Mouse (Mus musculus) intestine, embryonic 16.5 days (tissue): ENCODE results near the gene Dctd. TPM values are rescaled to one million over a fixed set of nuclear protein-coding genes. Genes with fewer than 3 reads are reported as not detected.
A peak's percentile ranks its signal among the peaks of the same experiment; 100 is the strongest.

ENCODE experiments used
- ATAC-seq: fragments of 200-750 bp; cut with Nextera tagmentation; 2 replicates; pipeline ENCODE4 v1.8.0; 2017; ENCODE audit warnings: moderate TSS enrichment, moderate library complexity
- H3K27ac ChIP-seq: fragments of 300-500 bp; sonication (generic); 2 replicates; pipeline ENCODE4 v1.5.1; 2014; ENCODE audit warnings: mild to moderate bottlenecking, low read length
- H3K27me3 ChIP-seq: fragments of 300-500 bp; sonication (generic); replicated peaks from 2 replicates; pipeline ENCODE4 v1.6.1; 2014; ENCODE audit warnings: low read length, control low read depth, mixed read lengths; ENCODE audit not compliant: control insufficient read depth, insufficient read depth
- H3K36me3 ChIP-seq: fragments of 300-500 bp; sonication (generic); 2 replicates; pipeline ENCODE4 v1.6.1; 2014; ENCODE audit warnings: low read length, control low read depth; ENCODE audit not compliant: control insufficient read depth, insufficient read depth
- H3K4me1 ChIP-seq: fragments of 300-500 bp; sonication (generic); 2 replicates; pipeline ENCODE4 v1.6.1; 2014; ENCODE audit warnings: low read length, control low read depth, mixed read lengths; ENCODE audit not compliant: control insufficient read depth, insufficient read depth
- H3K4me2 ChIP-seq: fragments of 300-500 bp; sonication (generic); 2 replicates; pipeline ENCODE4 v1.6.1; 2014; ENCODE audit warnings: low read depth, low read length, control low read depth
- H3K4me3 ChIP-seq: fragments of 300-500 bp; sonication (generic); 2 replicates; pipeline ENCODE4 v1.5.1; 2014; ENCODE audit warnings: mild to moderate bottlenecking, low read length
- H3K9ac ChIP-seq: fragments of 300-500 bp; sonication (generic); 2 replicates; pipeline ENCODE4 v1.6.1; 2014; ENCODE audit warnings: low read depth, low read length
- H3K9me3 ChIP-seq: fragments of 300-500 bp; sonication (generic); 2 replicates; pipeline ENCODE4 v1.6.1; 2016; ENCODE audit warnings: low read length, control low read depth; ENCODE audit not compliant: control insufficient read depth
- WGBS: fragments of 180-500 bp; shearing (Covaris S2); extraction: QIAGEN DNeasy Blood & Tissue Kit; methylation state at CpG from one replicate; pipeline ENCODE4 v1.1.7; 2014; 5-methylcytosine and 5-hydroxymethylcytosine counted together
- polyA plus RNA-seq: library from polyadenylated mRNA; unstranded; fragments of >200 nt; fragmentation: Nextera tagmentation; extraction: Ambion mirVana; gene quantifications from 2 replicates; pipeline ENCODE4 v1.2.1, GENCODE M21; 2015

Gene Dctd
- polyA plus RNA-seq, 1 experiment from 2014 or later, result 30.2 TPM

- no peaks in the 10 kb centered on the region for H3K9me3 ChIP-seq
- H3K4me2 ChIP-seq, result no peak overlapping the region
- no peak for ATAC-seq
- H3K9ac ChIP-seq, result no peak overlapping the region
- H3K4me3 ChIP-seq, result no peak overlapping the region
- H3K27ac ChIP-seq, result no peak overlapping the region
- no peaks in the 10 kb centered on the region for H3K27me3 ChIP-seq
- WGBS, result 84% methylated on average over 30 of the region's 30 CpGs
- H3K4me1 ChIP-seq, result no peaks in the 10 kb centered on the region
- 0 out of 2 replicates have a peak, but pooled peaks cover 2% of the 10 kb centered on the region for H3K36me3 ChIP-seq
These were observed 38.1 kb downstream of the Dctd start for GRCm38 (mm10) chr8:48136804-48137650.

GRCm38 (mm10) chr8:48137651-48137937, 38.7 kb downstream of the Dctd start:
- H3K27ac ChIP-seq, result no peak overlapping the region
- no peak overlapping the region for H3K4me2 ChIP-seq
- H3K4me1 ChIP-seq, result no peaks in the 10 kb centered on the region
- no peaks in the 10 kb centered on the region for H3K27me3 ChIP-seq
- 0 out of 2 replicates have a peak, but pooled peaks cover 2% of the 10 kb centered on the region for H3K36me3 ChIP-seq
- no peak overlapping the region for H3K4me3 ChIP-seq
- no peak for ATAC-seq
- WGBS, result 80% methylated on average over 3 of the region's 3 CpGs
- H3K9me3 ChIP-seq, result no peaks in the 10 kb centered on the region
- no peak overlapping the region for H3K9ac ChIP-seq

DNA sequence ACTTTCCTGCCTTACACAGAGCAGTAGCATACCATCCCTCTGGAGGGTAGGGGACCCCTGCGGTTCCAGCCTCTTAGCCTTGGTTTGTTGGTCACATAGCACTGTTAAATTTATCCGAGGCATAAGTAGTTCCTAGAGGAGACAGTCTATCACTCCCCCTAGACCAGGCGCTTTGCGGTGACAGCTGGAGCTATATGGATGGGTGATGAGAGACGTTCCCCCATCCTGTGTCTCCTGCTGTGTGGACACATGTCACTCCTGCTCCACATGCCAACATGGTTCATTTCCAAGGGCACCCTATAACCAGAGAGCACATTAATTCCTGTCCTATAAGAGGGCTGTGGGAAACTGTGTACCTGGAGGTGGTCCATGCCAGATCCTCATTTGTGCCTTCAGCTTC, 42.1 kb downstream of the Dctd start:
- 0 out of 2 replicates have a peak, but pooled peaks cover 5% of the 10 kb centered on the region for H3K36me3 ChIP-seq

DNA sequence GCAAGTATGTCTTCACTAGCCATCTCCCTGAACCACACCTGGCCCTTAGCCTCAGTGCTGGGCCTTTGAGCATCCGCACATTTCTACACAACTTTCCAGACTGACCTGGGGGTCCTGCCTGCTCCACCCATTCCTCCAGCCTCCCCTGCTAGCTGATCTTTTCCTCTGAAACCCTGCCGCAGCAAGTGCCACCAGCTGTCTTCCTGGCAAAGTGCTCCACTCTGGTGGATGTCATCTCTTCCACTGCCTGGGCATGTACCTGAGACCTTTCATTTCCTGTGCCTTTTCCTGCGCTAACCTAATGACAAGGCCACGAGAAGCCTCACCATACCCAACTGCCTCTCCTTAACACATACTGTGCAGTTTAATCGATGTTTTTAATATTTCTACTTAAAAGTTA, 46.9 kb downstream of the Dctd start:
- no peak overlapping the region for H3K4me2 ChIP-seq
- H3K36me3 ChIP-seq, result 0 out of 2 replicates have a peak, but pooled peaks cover 4% of the 10 kb centered on the region
- H3K9me3 ChIP-seq, result no peaks in the 10 kb centered on the region
- no peak overlapping the region for H3K9ac ChIP-seq
- H3K27ac ChIP-seq, result no peak overlapping the region
- WGBS, result 83% methylated on average over 5 of the region's 5 CpGs
- no peak overlapping the region for H3K4me3 ChIP-seq
- H3K4me1 ChIP-seq, result no peaks in the 10 kb centered on the region
- H3K27me3 ChIP-seq, result no peaks in the 10 kb centered on the region
- no peak for ATAC-seq

More for the DNA sequence above, 42.1 kb downstream of the Dctd start:
- Histone ChIP-seq H3K9me3 (no peaks in the 10 kb centered on the region), H3K27ac (no peak overlapping the region), H3K27me3 (no peaks in the 10 kb centered on the region), H3K4me3 (no peak overlapping the region), H3K4me1 (no peaks in the 10 kb centered on the region), H3K9ac (no peak overlapping the region), H3K4me2 (no peak overlapping the region)
- ATAC-seq, result no peak
- 86% methylated on average over 5 of the region's 5 CpGs for WGBS

GRCm38 (mm10) chr8:48146449-48146848, 47.6 kb downstream of the Dctd start:
- H3K9ac ChIP-seq, result no peak overlapping the region
- H3K4me1 ChIP-seq, result no peaks in the 10 kb centered on the region
- H3K9me3 ChIP-seq, result no peaks in the 10 kb centered on the region
- H3K4me2 ChIP-seq, result no peak overlapping the region
- H3K27me3 ChIP-seq, result no peaks in the 10 kb centered on the region
- no peak overlapping the region for H3K4me3 ChIP-seq
- H3K27ac ChIP-seq, result no peak overlapping the region
- no peak for ATAC-seq
- 73% methylated on average over 10 of the region's 10 CpGs for WGBS
- 0 out of 2 replicates have a peak, but pooled peaks cover 3% of the 10 kb centered on the region for H3K36me3 ChIP-seq

DNA sequence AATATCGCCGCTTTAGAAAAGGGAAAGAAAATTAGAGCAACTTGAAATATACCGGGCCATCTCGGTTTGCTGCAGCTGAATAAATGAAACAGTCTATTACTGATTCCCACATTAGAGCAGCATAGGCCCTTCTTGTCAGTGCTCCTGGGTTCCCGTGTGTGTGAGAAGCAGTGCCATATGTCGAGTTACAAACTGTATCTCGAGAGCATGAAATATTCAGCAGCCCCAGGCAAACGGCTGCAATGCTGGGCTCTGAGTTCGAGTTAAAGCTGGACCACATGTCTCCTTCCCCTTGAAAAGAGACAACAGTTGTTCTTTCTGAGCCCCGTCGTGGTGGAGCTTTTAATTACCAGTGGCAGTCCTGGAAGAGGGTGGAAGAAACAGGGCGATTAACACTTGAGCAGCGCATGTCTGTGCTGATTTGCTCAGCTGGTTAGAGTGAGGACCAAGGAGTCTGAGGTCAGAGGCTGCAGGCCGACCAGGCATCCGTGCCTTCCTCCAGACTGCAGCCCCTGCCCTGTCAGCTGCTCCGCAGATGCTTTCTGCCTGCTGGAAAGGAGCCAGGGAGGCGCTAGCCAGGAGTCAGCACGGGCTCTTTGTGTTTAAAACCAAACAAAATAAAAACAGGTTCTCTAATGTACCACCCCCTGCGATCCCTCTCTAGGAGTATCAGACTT, 53.3 kb downstream of the Dctd start:
- H3K4me2 ChIP-seq, result no peak overlapping the region
- 45% methylated on average over 19 of the region's 19 CpGs for WGBS

GRCm38 (mm10) chr8:48153360-48154121, 54.6 kb downstream of the Dctd start:
- Histone ChIP-seq H3K4me3 (no peak overlapping the region), H3K4me1 (peaks cover 13% of the 10 kb centered on the region; the same call in 1 of the 2 replicates), H3K27me3 (no peaks in the 10 kb centered on the region), H3K4me2 (peak overlapping the region; percentile 28), H3K9me3 (no peaks in the 10 kb centered on the region), H3K9ac (0 out of 2 replicates have a peak overlapping the region, but pooled peaks have one; percentile 8), H3K27ac (peak overlapping the region; percentile 15; the same call in 1 of the 2 replicates), H3K36me3 (no peaks in the 10 kb centered on the region)
- ATAC-seq, result peak; percentile 83
- 38% methylated on average over 15 of the region's 15 CpGs for WGBS

More for the DNA sequence above, 53.3 kb downstream of the Dctd start:
- no peak overlapping the region for H3K4me3 ChIP-seq
- ATAC-seq, result peak; percentile 50; the same call in 1 of the 2 replicates
- no peak overlapping the region for H3K27ac ChIP-seq
- H3K9ac ChIP-seq, result 0 out of 2 replicates have a peak overlapping the region, but pooled peaks have one; percentile 30
- no peaks in the 10 kb centered on the region for H3K27me3 ChIP-seq
- H3K4me1 ChIP-seq, result peaks cover 13% of the 10 kb centered on the region; the same call in 1 of the 2 replicates
- H3K9me3 ChIP-seq, result no peaks in the 10 kb centered on the region
- no peaks in the 10 kb centered on the region for H3K36me3 ChIP-seq

DNA sequence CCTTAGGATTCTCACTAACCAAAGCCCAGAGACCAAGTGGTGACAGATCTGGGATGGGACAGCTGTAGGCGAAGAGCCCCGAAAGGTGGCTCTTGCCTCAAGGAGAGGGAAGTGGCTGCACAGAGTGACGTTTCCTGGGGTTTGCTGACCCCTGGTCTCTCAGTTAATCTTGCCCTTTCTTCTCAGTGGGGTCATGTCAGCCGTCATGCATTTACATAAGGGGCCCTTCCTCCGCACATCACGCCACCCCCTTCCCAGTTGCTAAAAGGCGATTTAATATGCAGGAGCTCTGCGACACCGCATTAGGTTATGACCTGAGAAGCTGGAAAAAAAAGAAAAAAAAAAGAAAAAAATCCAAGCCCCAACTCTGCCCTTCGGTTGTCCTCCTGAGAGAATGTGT, 58.8 kb downstream of the Dctd start:
- H3K27me3 ChIP-seq, result no peaks in the 10 kb centered on the region
- no peak overlapping the region for H3K4me3 ChIP-seq
- peaks cover 12% of the 10 kb centered on the region; the same call in 1 of the 2 replicates for H3K4me1 ChIP-seq
- no peaks in the 10 kb centered on the region for H3K9me3 ChIP-seq
- ATAC-seq, result no peak
- WGBS, result 65% methylated on average over 10 of the region's 10 CpGs
- H3K4me2 ChIP-seq, result no peak overlapping the region
- H3K36me3 ChIP-seq, result no peaks in the 10 kb centered on the region
- H3K9ac ChIP-seq, result no peak overlapping the region
- no peak overlapping the region for H3K27ac ChIP-seq
